Mouse (Mus musculus) liver, embryonic 14.5 days (tissue): ENCODE results near the gene Rbm46. TPM values are rescaled to one million over a fixed set of nuclear protein-coding genes. Genes with fewer than 3 reads are reported as not detected.

Experiments used
- ATAC-seq: fragments of 200-750 bp; cut with Nextera tagmentation; 2 replicates; pipeline ENCODE4 v1.8.0; 2017; ENCODE audit warnings: moderate number of reproducible peaks, mild to moderate bottlenecking, moderate library complexity; ENCODE audit not compliant: insufficient read depth
- DNase-seq, 3 experiments: peaks; one replicate each; pipeline ENCODE4 v3.0.0-alpha.2; 2012 to 2013; ENCODE audit warnings: low read depth in 3 of 3, low spot score in 3 of 3
- H3K27ac ChIP-seq: fragments of 300-500 bp; sonication (generic); 2 replicates; pipeline ENCODE4 v1.5.1; 2014; ENCODE audit warnings: moderate library complexity, mild to moderate bottlenecking, control low read depth, inconsistent platforms
- H3K27me3 ChIP-seq: fragments of 300-500 bp; sonication (generic); 2 replicates; pipeline ENCODE4 v1.6.1; 2014; ENCODE audit warnings: mild to moderate bottlenecking, low read length, moderate library complexity; ENCODE audit not compliant: control insufficient read depth, insufficient read depth
- H3K36me3 ChIP-seq: fragments of 300-500 bp; sonication (generic); replicated peaks from 2 replicates; pipeline ENCODE4 v1.6.1; 2014; ENCODE audit warnings: low read depth; ENCODE audit not compliant: control insufficient read depth, insufficient read depth
- H3K4me1 ChIP-seq, 2 experiments: fragments of 200-500 bp in 1 of 2; fragments of 300-500 bp in 1 of 2; sonication (generic) in 1 of 2; replicated peaks; 2 replicates each; pipeline ENCODE4 v1.6.1; 2012 to 2014; ENCODE audit warnings: antibody characterized with exemption in 1 of 2, inconsistent platforms in 1 of 2, low read length in 1 of 2; ENCODE audit not compliant: control insufficient read depth in 2 of 2, insufficient read depth in 2 of 2
- H3K4me2 ChIP-seq: fragments of 300-500 bp; sonication (generic); 2 replicates; pipeline ENCODE4 v1.6.1; 2014; ENCODE audit warnings: low read depth, mild to moderate bottlenecking, control low read depth, moderate library complexity
- H3K4me3 ChIP-seq, 2 experiments: fragments of 200-500 bp in 1 of 2; fragments of 300-500 bp in 1 of 2; sonication (generic) in 1 of 2; 2 replicates each; pipeline ENCODE4 v1.5.1; 2012 to 2014; ENCODE audit warnings: low read depth in 2 of 2, low read length in 2 of 2, mild to moderate bottlenecking in 2 of 2, control low read depth in 1 of 2, inconsistent platforms in 1 of 2, moderate library complexity in 1 of 2; ENCODE audit not compliant: insufficient read depth in 1 of 2
- H3K9ac ChIP-seq: fragments of 300-500 bp; sonication (generic); replicated peaks from 2 replicates; pipeline ENCODE4 v1.6.1; 2014; ENCODE audit warnings: mild to moderate bottlenecking, control low read depth, moderate library complexity
- H3K9me3 ChIP-seq: fragments of 300-500 bp; sonication (generic); 2 replicates; pipeline ENCODE4 v1.6.1; 2016; ENCODE audit warnings: low read length, mixed read lengths; ENCODE audit not compliant: control insufficient read depth
- CTCF ChIP-seq: IDR thresholded peaks from 2 replicates; pipeline ENCODE4 v1.5.1; 2016; ENCODE audit warnings: antibody characterized with exemption, low read depth, control low read depth
- EP300 ChIP-seq: IDR thresholded peaks from 2 replicates; pipeline ENCODE4 v1.6.1; 2016; ENCODE audit warnings: antibody characterized with exemption, low read depth
- WGBS: fragments of 180-500 bp; shearing (Covaris S2); extraction: QIAGEN DNeasy Blood & Tissue Kit; methylation state at CpG from one replicate; pipeline ENCODE4 v1.1.7; 2014; ENCODE audit not compliant: insufficient replicate concordance; 5-methylcytosine and 5-hydroxymethylcytosine counted together
- polyA plus RNA-seq, 2 experiments: library from polyadenylated mRNA; depleted of rRNA in 1 of 2; stranded (reverse) in 1 of 2; unstranded in 1 of 2; fragments of >200 nt; fragmentation: Nextera tagmentation in 1 of 2; extraction: Ambion mirVana in 1 of 2; gene quantifications; 2 replicates each; pipeline versions ENCODE4 v1.2.1 to v1.2.3; 2012 to 2014

Gene Rbm46
- polyA plus RNA-seq, 2 experiments: 0.22 to 0.89 TPM

GRCm38 (mm10) chr3:82902757-82903612 lies 26.7 kb upstream of the Rbm46 start:
- Histone ChIP-seq H3K36me3 (no peaks in the 10 kb centered on the region), H3K4me3 (peak overlapping the region in 1 of 2 experiments; percentile 5; a peak in 1 of 4 replicates), H3K4me2 (peak overlapping the region; percentile 52), H3K4me1 (no peaks in the 10 kb centered on the region), H3K27ac (no peak overlapping the region), H3K9ac (no peak overlapping the region), H3K9me3 (no peaks in the 10 kb centered on the region), H3K27me3 (peaks cover 17% of the 10 kb centered on the region)
- DNase-seq (no peak), ATAC-seq (no peak)
- TF ChIP-seq CTCF: no peak
- no peak for TF ChIP-seq EP300
- 18% methylated on average over 20 of the region's 20 CpGs for WGBS

GRCm38 (mm10) chr3:82888842-82889241 lies 12.6 kb upstream of the Rbm46 start:
- DNase-seq: no peak

GRCm38 (mm10) chr3:82877258-82877657 lies 975 bp upstream of the Rbm46 start:
- no peak overlapping the region for H3K27ac ChIP-seq
- H3K36me3 ChIP-seq: no peaks in the 10 kb centered on the region
- 2% methylated on average over 4 of the region's 4 CpGs for WGBS
- peaks cover 16% of the 10 kb centered on the region for H3K27me3 ChIP-seq
- no peak for TF ChIP-seq EP300
- peak; percentile 39; the same call in 1 of the 2 replicates for TF ChIP-seq CTCF
- H3K4me1 ChIP-seq: no peaks in the 10 kb centered on the region
- H3K9ac ChIP-seq: no peak overlapping the region
- no peak overlapping the region for H3K4me3 ChIP-seq
- peak in 1 of 3 experiments; percentile 11 for DNase-seq
- no peaks in the 10 kb centered on the region for H3K9me3 ChIP-seq
- H3K4me2 ChIP-seq: no peak overlapping the region
- ATAC-seq: no peak

More at GRCm38 (mm10) chr3:82888842-82889241, 12.6 kb upstream of the Rbm46 start:
- TF ChIP-seq EP300 (no peak), CTCF (no peak)
- no peaks in the 10 kb centered on the region for H3K9me3 ChIP-seq
- no peaks in the 10 kb centered on the region for H3K4me1 ChIP-seq
- no peak for ATAC-seq
- H3K27ac ChIP-seq: no peak overlapping the region
- H3K4me3 ChIP-seq: no peak overlapping the region
- H3K9ac ChIP-seq: no peak overlapping the region
- H3K27me3 ChIP-seq: no peaks in the 10 kb centered on the region
- no peaks in the 10 kb centered on the region for H3K36me3 ChIP-seq
- WGBS: 17% methylated on average over 2 of the region's 2 CpGs
- H3K4me2 ChIP-seq: no peak overlapping the region

GRCm38 (mm10) chr3:82875671-82876371 lies 462 bp downstream of the Rbm46 start:
- peak overlapping the region in 1 of 2 experiments; percentile 29; a peak in 2 of 4 replicates for H3K4me3 ChIP-seq
- ATAC-seq: no peak
- H3K4me1 ChIP-seq: no peaks in the 10 kb centered on the region
- H3K27ac ChIP-seq: no peak overlapping the region
- peak overlapping the region; percentile 33; the same call in 1 of the 2 replicates for H3K4me2 ChIP-seq
- 20% methylated on average over 69 of the region's 69 CpGs for WGBS
- H3K27me3 ChIP-seq: peaks cover 16% of the 10 kb centered on the region
- H3K9ac ChIP-seq: no peak overlapping the region
- no peak for DNase-seq
- TF ChIP-seq EP300 (no peak), CTCF (no peak)
- no peaks in the 10 kb centered on the region for H3K36me3 ChIP-seq
- no peaks in the 10 kb centered on the region for H3K9me3 ChIP-seq
